Mouse (Mus musculus): ENCODE measurements around the gene Shisal2b. TPM values are rescaled to one million over a fixed set of nuclear protein-coding genes. Genes with fewer than 3 reads are reported as not detected.
"Not testable (repeated sequence)": the region's sequence is repeated elsewhere in the genome, so short reads cannot be mapped to it uniquely, and the experiment has no call there.

Gene Shisal2b
- 0.16 and 0.46 TPM in 2 replicates for polyA plus RNA-seq (2012; rRNA removed)

GRCm38 (mm10) chr13:104863127-104863979 is at the start of gene Shisal2b:
Gene Shisal2b, minus strand, starts transcription at chr13:104863893.
- DNase-seq (ENCODE audit: low read depth, low spot score): no peak
- WGBS: 4% methylated on average over 38 of the region's 38 CpGs

- not testable (repeated sequence) for DNase-seq (ENCODE audit: low read depth, low spot score)
- 67% methylated on average over 5 of the region's 5 CpGs for WGBS
Measured at GRCm38 (mm10) chr13:104911626-104912025, 47.9 kb upstream of the Shisal2b start.

- 97% methylated on average over 1 of the region's 1 CpGs for WGBS
- DNase-seq (ENCODE audit: low read depth, low spot score): not testable (repeated sequence)
Measured at GRCm38 (mm10) chr13:104911006-104911405, 47.3 kb upstream of the Shisal2b start.

GRCm38 (mm10) chr13:104908691-104909090 is 45.0 kb upstream of the Shisal2b start:
- 69% methylated on average over 7 of the region's 7 CpGs for WGBS

GRCm38 (mm10) chr13:104894771-104895170 is 31.1 kb upstream of the Shisal2b start:
- DNase-seq (ENCODE audit: low read depth, low spot score): no peak
- WGBS: 75% methylated on average over 1 of the region's 1 CpGs

More at GRCm38 (mm10) chr13:104908691-104909090, 45.0 kb upstream of the Shisal2b start:
- no peak for DNase-seq (ENCODE audit: low read depth, low spot score)

- no peak for DNase-seq (ENCODE audit: low read depth, low spot score)
- WGBS: 77% methylated on average over 4 of the region's 4 CpGs
Measured at GRCm38 (mm10) chr13:104892337-104892736, 28.6 kb upstream of the Shisal2b start.

- 63% methylated on average over 8 of the region's 8 CpGs for WGBS
Measured at GRCm38 (mm10) chr13:104886308-104887032, 22.8 kb upstream of the Shisal2b start.

GRCm38 (mm10) chr13:104883566-104884249 is 20.0 kb upstream of the Shisal2b start:
- WGBS: 35% methylated on average over 9 of the region's 16 CpGs
- no peak for DNase-seq (ENCODE audit: low read depth, low spot score)

More at GRCm38 (mm10) chr13:104886308-104887032, 22.8 kb upstream of the Shisal2b start:
- DNase-seq (ENCODE audit: low read depth, low spot score): no peak

GRCm38 (mm10) chr13:104878508-104878907 is 14.8 kb upstream of the Shisal2b start:
- WGBS: 66% methylated on average over 4 of the region's 4 CpGs
- DNase-seq (ENCODE audit: low read depth, low spot score): no peak

GRCm38 (mm10) chr13:104869907-104870306 is 6.2 kb upstream of the Shisal2b start:
- WGBS: 94% methylated on average over 2 of the region's 2 CpGs
- DNase-seq (ENCODE audit: low read depth, low spot score): no peak

- no peak for DNase-seq (ENCODE audit: low read depth, low spot score)
- 85% methylated on average over 5 of the region's 5 CpGs for WGBS
Measured at GRCm38 (mm10) chr13:104866726-104867125, 3.0 kb upstream of the Shisal2b start.

GRCm38 (mm10) chr13:104853645-104854044 is 10.0 kb downstream of the Shisal2b start:
- WGBS: 83% methylated on average over 2 of the region's 2 CpGs

GRCm38 (mm10) chr13:104843295-104844089 is 20.2 kb downstream of the Shisal2b start:
- 83% methylated on average over 10 of the region's 13 CpGs for WGBS
- no peak for DNase-seq (ENCODE audit: low read depth, low spot score)

More at GRCm38 (mm10) chr13:104853645-104854044, 10.0 kb downstream of the Shisal2b start:
- DNase-seq (ENCODE audit: low read depth, low spot score): no peak

- DNase-seq (ENCODE audit: low read depth, low spot score): no peak
- 41% methylated on average over 4 of the region's 4 CpGs for WGBS
Measured at GRCm38 (mm10) chr13:104841937-104842336, 21.8 kb downstream of the Shisal2b start.

GRCm38 (mm10) chr13:104837628-104838027 is 26.1 kb downstream of the Shisal2b start:
- no peak for DNase-seq (ENCODE audit: low read depth, low spot score)
- WGBS: 75% methylated on average over 7 of the region's 7 CpGs

- DNase-seq (ENCODE audit: low read depth, low spot score): no peak
- WGBS: 93% methylated on average over 13 of the region's 13 CpGs
Measured at GRCm38 (mm10) chr13:104832811-104833210, 30.9 kb downstream of the Shisal2b start.

GRCm38 (mm10) chr13:104825470-104825869 is 38.2 kb downstream of the Shisal2b start:
- 93% methylated on average over 2 of the region's 2 CpGs for WGBS
- DNase-seq (ENCODE audit: low read depth, low spot score): no peak

- no peak for DNase-seq (ENCODE audit: low read depth, low spot score)
- WGBS: 49% methylated on average over 8 of the region's 8 CpGs
Measured at GRCm38 (mm10) chr13:104822411-104822838, 41.3 kb downstream of the Shisal2b start.

GRCm38 (mm10) chr13:104821908-104822307 is 41.8 kb downstream of the Shisal2b start:
- DNase-seq (ENCODE audit: low read depth, low spot score): no peak
- WGBS: 97% methylated on average over 1 of the region's 1 CpGs

Measured in large intestine, adult 2 months (tissue).